Mouse (Mus musculus) gastrocnemius, postnatal 14 days (tissue): Measurements from ENCODE around the gene Washc2. TPM values are rescaled to one million over a fixed set of nuclear protein-coding genes. Genes with fewer than 3 reads are reported as not detected.
"Not testable (repeated sequence)": the region's sequence is repeated elsewhere in the genome, so short reads cannot be mapped to it uniquely, and the experiment has no call there.

Experiments
- DNase-seq: peaks from one replicate; pipeline ENCODE4 v3.0.0; 2021; ENCODE audit warnings: mixed read lengths
- intact Hi-C: fragments of 180-260 bp; cut with DNase I; formaldehyde crosslinking; loops from one replicate; pipeline ENCODE4 v1.15.1; 2025; ENCODE audit warnings: low total_unique reads
- long read RNA-seq, 2 experiments: library from polyadenylated mRNA; stranded (forward); transcript quantifications; one replicate each; pipeline ENCODE4 v2.0.0; 2021
- total RNA-seq, 2 experiments: library from RNA; stranded (reverse); gene quantifications; 2 replicates each; pipeline ENCODE4 v1.2.3; 2021

Washc2 gene
- 10 to 100 TPM; 22.2 to 22.4 TPM for total RNA-seq
- long read RNA-seq, experiment 1, full-length matches to known transcripts = 10 of 20 reads
- long read RNA-seq, experiment 1, partial matches to known transcripts = 2 of 20 reads
- long read RNA-seq, experiment 1, other reads (novel, unspliced or antisense) = 8 of 20 reads
- long read RNA-seq, experiment 2, full-length matches to known transcripts = 17 of 37 reads
- long read RNA-seq, experiment 2, partial matches to known transcripts = 6 of 37 reads
- long read RNA-seq, experiment 2, other reads (novel, unspliced or antisense) = 14 of 37 reads

- intact Hi-C loops = no loop called here
- peak; percentile 95 for DNase-seq
Observed at GRCm38 (mm10) chr6:116207729-116208534, at the start of gene Washc2. Washc2 (plus strand) TSS chr6:116208038.

GRCm38 (mm10) chr6:116166383-116166782 is 41.5 kb upstream of the Washc2 start:
- intact Hi-C loops = no loop called here
- no peak for DNase-seq

- DNase-seq, intact Hi-C loops: not testable (repeated sequence)
Observed at GRCm38 (mm10) chr6:116173511-116174099, 34.2 kb upstream of the Washc2 start.

- intact Hi-C loops = no loop called here
- DNase-seq = no peak
Observed at GRCm38 (mm10) chr6:116178376-116178775, 29.5 kb upstream of the Washc2 start.

- DNase-seq = no peak
- intact Hi-C loops = no loop called here
Observed at GRCm38 (mm10) chr6:116180731-116181130, 27.1 kb upstream of the Washc2 start.

GRCm38 (mm10) chr6:116183509-116183908 is 24.3 kb upstream of the Washc2 start:
- intact Hi-C loops = no loop called here
- DNase-seq = no peak

- DNase-seq = no peak
- intact Hi-C loops = no loop called here
Observed at GRCm38 (mm10) chr6:116186485-116186884, 21.4 kb upstream of the Washc2 start.

- no peak for DNase-seq
- intact Hi-C loops = no loop called here
Observed at GRCm38 (mm10) chr6:116189417-116189816, 18.4 kb upstream of the Washc2 start.

- intact Hi-C loops = no loop called here
- DNase-seq = peak; percentile 55
Observed at GRCm38 (mm10) chr6:116192809-116193311, 15.0 kb upstream of the Washc2 start.

- intact Hi-C loops = no loop called here
- DNase-seq = peak; percentile 99
Observed at GRCm38 (mm10) chr6:116193394-116194393, 14.1 kb upstream of the Washc2 start, which contains the start of gene Tmcc1. Tmcc1 (minus strand) TSS chr6:116193486.

GRCm38 (mm10) chr6:116195811-116196210 is 12.0 kb upstream of the Washc2 start:
- no peak for DNase-seq
- intact Hi-C loops = no loop called here

- intact Hi-C loops = no loop called here
Observed at GRCm38 (mm10) chr6:116198173-116198572, 9.7 kb upstream of the Washc2 start.

GRCm38 (mm10) chr6:116199682-116200081 is 8.2 kb upstream of the Washc2 start:
- DNase-seq = no peak
- intact Hi-C loops = no loop called here

More at GRCm38 (mm10) chr6:116198173-116198572, 9.7 kb upstream of the Washc2 start:
- DNase-seq = no peak

GRCm38 (mm10) chr6:116227767-116228166 is 19.9 kb downstream of the Washc2 start:
- no peak for DNase-seq
- intact Hi-C loops = no loop called here

- peak; percentile 57 for DNase-seq
- intact Hi-C loops = no loop called here
Observed at GRCm38 (mm10) chr6:116228785-116229525, 21.1 kb downstream of the Washc2 start.

- intact Hi-C loops, DNase-seq: not testable (repeated sequence)
Observed at GRCm38 (mm10) chr6:116234821-116235220, 27.0 kb downstream of the Washc2 start.

GRCm38 (mm10) chr6:116235336-116235735 is 27.5 kb downstream of the Washc2 start:
- intact Hi-C loops = no loop called here
- DNase-seq = no peak

GRCm38 (mm10) chr6:116238083-116238482 is 30.2 kb downstream of the Washc2 start:
- DNase-seq = no peak
- intact Hi-C loops = no loop called here
